Mouse (Mus musculus): ENCODE measurements at regions not wholly inside any gene's neighbourhood (a gene's known extent, or its start where the extent isn't known, plus 50 kb on each side); places are given as distances from the start of the nearest gene placed in this dataset.
A peak's percentile ranks its signal among the peaks of the same experiment; 100 is the strongest.

DNA sequence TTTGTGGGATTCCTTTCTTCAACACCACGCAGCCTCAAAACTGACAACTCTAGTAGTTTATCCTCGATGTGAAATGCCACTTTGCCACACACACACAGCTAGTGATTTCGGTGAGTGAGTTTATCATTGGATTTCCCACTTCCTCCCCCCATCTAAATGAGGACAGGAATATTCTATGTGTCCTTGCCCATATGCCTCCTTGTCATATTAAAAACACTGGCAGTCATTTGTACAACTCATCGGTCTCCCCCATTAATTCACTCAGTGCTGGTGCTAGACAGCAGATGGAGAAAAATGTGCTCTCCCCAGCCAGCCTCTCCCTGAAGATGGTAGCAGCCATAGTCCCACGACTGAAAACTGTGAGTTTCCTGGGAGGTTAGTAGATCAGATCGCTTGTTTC, 496.0 kb upstream of the Sox11 start:
- no peak for DNase-seq

- no peak for DNase-seq
These were observed 483.8 kb upstream of the Sox11 start for GRCm38 (mm10) chr12:27826208-27826607.

DNA sequence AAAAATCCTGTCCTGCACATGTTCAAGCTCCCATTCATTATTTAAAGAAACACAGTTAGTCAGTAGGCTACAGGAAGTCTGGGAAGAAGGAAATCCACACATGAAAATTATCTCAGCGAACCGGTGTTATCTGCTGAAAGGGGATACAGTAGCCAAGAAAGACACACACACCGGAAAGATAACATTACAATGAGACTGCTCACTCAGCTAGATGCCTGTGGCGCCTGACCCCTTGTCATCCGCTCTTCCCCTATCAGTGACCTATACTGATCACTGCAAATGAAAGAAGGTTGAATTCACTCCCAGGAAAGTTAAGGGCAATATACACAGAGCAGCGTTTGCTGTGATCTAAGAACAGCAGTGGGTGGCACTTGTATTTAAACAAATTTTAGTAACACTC, 481.0 kb upstream of the Sox11 start:
- no peak for DNase-seq

- DNase-seq, result no peak
These were observed 454.3 kb upstream of the Sox11 start for GRCm38 (mm10) chr12:27796642-27797041.

- DNase-seq, result no peak
These were observed 444.4 kb upstream of the Sox11 start for GRCm38 (mm10) chr12:27786716-27787291.

GRCm38 (mm10) chr12:27780801-27781200, 438.4 kb upstream of the Sox11 start:
- peak; percentile 10 for DNase-seq

DNA sequence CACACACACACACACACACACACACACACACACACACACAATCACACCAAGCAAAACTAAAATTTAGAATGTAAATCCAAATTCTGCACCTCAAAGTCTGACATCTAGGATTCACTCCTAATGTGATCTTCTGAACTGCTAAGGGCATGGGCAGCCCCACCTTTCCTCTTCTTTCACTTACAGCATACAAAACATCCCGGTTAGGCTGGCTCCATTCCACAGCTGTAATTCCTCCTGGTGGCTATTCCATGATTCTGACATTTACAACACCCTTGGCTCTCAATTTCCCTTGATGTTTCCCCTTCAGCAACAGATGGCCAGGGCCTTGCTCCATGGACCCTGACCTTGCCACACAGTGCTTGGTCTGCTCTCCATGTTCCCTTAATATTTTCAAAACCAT, 423.6 kb upstream of the Sox11 start:
- no peak for DNase-seq

DNA sequence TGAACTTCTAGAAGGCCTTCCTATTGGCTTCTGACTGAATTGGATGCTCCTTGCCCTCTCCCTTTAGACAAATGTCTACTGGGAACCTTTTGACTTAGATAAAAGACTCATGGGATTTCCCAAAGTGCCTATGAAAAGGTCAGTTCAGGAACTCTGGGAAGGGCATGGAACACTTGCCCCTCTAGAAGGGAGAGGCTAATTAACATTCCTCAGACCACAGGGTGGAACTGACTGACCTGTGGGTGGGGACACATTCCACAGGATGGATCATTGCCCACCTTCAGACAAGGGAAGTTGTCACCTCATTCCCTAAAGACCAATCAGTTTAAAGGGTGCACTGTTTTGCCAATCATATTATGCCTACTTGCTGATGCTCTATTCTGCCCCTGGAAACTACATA, 416.6 kb upstream of the Sox11 start:
- no peak for DNase-seq

DNA sequence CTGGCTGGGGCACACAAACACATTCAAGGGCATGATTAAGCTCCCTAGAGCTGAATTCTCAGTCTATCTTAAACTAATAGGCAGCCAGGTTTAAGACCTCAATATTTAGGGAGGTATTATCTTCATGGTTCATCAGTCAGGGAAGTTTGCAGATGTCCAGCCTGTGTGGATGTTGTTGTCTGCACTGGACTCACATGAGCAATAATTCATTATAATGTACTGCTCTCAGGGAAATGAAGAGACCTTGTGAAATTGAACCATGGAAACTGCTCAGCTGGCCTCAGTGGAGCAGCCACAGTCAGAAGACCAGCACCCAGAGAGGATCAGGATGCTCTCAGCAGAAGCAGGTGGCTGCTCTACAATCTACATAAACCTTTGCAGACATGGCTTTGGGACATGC, 415.3 kb upstream of the Sox11 start:
- no peak for DNase-seq

DNA sequence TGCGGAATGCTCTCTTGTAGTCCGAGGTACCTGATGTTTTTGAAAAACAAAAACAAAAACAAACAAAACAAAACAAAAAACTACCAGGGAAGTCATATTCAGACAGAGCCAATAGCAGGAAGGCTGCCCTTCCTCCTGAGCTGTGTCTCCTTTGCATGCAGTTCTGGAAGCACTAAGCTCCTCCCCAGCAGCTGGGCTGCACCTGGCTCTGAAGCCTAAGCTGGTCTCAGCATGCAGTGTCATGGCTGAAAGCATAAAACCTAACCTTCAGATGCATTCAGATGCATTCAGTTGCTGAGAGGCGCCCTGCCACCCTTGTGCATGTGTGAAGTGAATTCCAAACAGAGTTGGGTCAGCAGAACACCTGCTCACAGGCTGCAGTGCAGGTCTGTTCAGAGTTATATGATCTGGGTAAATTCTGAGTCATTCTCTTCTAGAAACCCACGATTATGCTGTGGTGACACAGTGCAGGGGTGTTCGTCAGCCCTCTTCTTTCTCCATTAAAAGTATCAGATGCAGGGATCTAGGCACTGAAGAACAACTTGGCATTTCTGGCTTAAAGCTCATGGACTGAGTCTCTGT, 382.3 kb upstream of the Sox11 start:
- DNase-seq, result no peak

GRCm38 (mm10) chr12:27680459-27680858, 338.1 kb upstream of the Sox11 start:
- no peak for DNase-seq

DNA sequence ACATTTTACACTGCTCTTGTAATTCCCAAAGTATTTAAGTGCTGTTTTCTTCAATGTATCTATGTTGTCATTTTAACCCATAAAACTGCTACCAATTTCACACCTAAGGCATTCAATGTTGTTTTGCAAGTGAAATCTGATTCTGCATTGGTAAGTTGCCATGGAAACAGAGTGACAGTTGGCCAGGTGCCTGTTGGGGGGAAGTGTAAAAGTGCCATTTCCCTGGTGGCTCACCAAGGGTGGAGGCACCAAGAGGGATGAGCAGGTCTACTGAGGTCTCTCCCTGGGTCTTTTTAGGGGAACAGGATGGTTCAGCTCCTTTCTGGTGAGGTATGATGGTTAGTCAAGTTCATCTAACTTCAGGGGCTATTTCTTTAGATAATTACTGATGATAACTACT, 331.0 kb upstream of the Sox11 start:
- no peak for DNase-seq

DNA sequence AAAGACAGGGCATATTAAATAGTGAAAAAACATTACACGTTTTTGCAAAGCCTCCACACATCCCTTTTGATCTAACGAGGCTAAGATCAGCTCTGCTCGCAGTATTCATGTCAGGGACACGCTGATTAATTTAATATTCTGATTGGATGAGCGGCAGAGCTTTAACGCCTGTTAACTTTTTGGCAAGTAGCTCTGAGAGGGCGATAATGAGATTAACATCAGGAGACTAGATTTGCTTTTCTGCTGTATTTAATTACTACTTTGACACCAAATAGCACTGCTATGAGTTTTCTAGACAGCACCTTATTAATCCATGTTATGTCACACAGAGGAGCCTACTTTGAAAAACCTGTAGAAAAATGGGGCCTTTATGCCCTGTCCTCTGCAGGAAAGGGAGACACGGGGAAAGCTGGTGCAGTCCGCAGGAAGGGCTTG, 328.3 kb upstream of the Sox11 start:
- DNase-seq, result no peak

- DNase-seq, result no peak
These were observed 327.8 kb upstream of the Sox11 start for GRCm38 (mm10) chr12:27670190-27670589.

DNA sequence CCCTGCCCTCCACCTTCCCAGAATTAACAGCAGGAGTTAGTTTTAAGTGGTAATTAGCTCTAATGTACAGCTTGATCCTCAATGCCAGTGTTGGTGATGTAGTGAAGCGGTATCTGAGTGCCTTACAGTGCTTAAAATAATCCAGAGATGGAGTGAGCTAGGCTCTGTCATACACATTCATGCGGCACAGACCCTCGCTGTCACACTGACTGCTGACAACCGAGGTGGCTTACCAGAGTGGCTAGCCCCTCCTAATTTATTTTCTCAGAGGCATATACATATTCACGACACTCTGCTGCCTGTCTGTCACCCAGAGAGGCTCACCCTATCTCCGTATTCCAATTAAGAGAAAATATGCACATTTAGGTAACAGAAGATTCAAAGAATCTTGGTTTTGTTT, 327.2 kb upstream of the Sox11 start:
- no peak for DNase-seq

- DNase-seq, result no peak
These were observed 324.1 kb upstream of the Sox11 start for GRCm38 (mm10) chr12:27666456-27666855.

DNA sequence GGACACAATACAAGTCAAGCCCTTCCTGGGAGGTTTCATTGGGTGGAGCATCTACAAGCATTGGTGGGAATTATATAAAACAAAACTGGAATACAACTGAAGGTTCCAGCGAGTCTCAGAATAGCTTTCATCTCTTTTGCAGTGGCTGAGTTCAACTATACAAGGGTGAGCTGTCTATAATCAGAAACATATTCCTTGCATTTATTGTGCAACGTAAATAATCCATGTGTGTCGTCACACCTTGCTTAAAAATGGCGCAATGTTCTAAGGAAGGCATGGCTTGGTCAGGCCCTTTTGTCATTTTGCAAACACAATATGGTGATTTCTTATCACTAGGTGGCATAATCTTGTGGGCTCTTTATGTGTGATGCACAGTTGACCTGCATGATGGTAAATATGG, 320.8 kb upstream of the Sox11 start:
- DNase-seq, result no peak

DNA sequence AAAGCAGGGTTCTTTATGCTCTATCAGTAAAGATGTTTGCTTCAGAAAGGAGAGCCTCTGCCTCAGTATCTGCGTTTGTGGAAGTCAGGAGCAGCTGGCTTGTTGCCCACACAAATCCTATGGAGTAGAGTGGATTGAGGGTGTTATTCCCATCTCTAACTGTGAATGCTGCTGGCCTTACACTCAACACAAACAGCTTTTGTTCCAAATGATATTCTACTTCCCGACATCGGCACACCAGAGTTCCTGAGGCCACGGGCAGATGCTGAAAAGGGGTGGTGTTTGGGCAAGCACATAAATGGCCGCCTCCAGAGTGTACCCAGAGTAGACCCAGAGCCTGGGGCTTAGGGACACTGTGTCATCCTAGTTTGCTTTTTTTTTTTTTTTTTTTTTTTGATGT, 320.3 kb upstream of the Sox11 start:
- DNase-seq, result no peak

DNA sequence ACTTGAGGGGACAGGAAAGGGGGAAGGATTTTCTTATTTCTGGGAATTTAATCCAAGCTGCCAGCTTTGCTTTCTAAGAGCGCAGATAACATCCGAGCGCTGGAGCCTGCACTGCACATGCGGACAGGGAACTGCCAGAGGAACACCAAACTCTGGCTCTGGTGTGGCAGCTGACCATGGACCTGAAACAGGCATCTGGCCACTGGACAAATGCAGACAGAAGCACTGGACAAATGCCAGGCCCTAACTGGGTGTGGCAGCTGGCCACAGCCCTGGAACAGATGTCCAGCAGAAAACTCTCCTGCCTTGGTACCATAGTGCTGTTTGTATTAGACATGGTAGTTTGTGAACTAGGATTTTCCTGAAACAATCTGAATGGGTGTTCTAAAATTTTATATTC, 315.2 kb upstream of the Sox11 start:
- DNase-seq, result peak; percentile 48

DNA sequence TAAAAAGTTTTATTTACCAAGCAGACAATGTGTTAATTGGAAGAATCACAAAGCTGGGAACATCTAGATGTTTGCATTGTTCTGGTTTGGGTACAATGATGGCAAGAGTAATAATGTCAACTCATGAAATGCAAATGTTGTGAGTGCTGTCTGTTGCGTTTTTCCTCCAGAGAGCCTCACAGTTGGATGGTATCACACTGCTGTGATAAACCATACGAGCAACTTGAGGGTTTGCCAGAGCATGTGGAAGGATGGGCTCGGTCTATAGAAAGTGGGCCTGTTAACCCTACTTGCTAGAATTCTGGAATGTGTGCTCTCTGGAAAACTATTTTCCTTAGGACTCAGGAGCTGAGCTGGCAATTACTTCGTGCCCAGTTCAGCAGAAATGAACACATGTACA, 311.2 kb upstream of the Sox11 start:
- no peak for DNase-seq

GRCm38 (mm10) chr12:27648602-27649001, 306.2 kb upstream of the Sox11 start:
- DNase-seq, result no peak

- DNase-seq, result no peak
These were observed 304.3 kb upstream of the Sox11 start for GRCm38 (mm10) chr12:27646497-27647307.

GRCm38 (mm10) chr12:27619616-27620015, 277.2 kb upstream of the Sox11 start:
- peak; percentile 34 for DNase-seq
